Mouse (Mus musculus): ENCODE results near the gene Oas2. TPM values are rescaled to one million over a fixed set of nuclear protein-coding genes. Genes with fewer than 3 reads are reported as not detected.
A peak's percentile ranks its signal among the peaks of the same experiment; 100 is the strongest.

Oas2 gene
- total RNA-seq, 1 experiment, result 0.85 TPM

DNA sequence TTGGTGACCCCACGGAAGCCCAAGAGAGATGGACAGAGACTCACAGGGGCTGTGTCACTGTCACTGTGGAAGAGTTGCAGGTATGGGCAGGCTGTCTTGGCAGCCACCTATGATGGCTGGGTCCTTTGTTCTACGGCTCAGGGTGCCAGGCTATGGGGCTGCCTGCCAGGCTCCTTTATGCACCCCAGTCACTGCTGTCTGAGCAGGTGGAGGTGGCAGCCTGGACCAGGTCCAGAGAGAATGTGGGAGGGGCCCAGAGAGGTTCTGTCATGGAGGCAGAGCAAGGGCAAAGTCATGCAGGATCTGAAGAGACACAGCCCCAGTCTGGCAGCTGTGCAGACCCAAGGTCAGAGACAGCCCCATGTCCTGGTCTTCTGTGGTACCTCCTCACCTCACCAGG, 46.7 kb downstream of the Oas2 start:
- in situ Hi-C loops (cut with MboI; ENCODE audit: low sequenced_read_pairs in 2 of 2, unreplicated experiment in 2 of 2), result no loop called here
- H3K9me3 ChIP-seq (ENCODE audit: control insufficient read depth, insufficient read depth, low read depth, low read length), result no peaks in the 10 kb centered on the region
- no peaks in the 10 kb centered on the region for H3K36me3 ChIP-seq (ENCODE audit: control insufficient read depth, insufficient read depth, low read length, poor library complexity, severe bottlenecking)
- H3K4me1 ChIP-seq (ENCODE audit: control insufficient read depth in 2 of 2, insufficient read depth in 2 of 2, low read length in 2 of 2, poor library complexity in 1 of 2), result peaks cover 0 to 31% of the 10 kb centered on the region in 2 experiments; a peak in 3 of 4 replicates
- TF ChIP-seq MAFK (IDR thresholded peaks at IDR 0.05; ENCODE audit: insufficient read depth, low read depth, low read length) (no peak), ZC3H11A (IDR thresholded peaks at IDR 0.05; ENCODE audit: borderline replicate concordance, low read depth, low read length) (no peak), ZNF384 (IDR thresholded peaks at IDR 0.05; ENCODE audit: low read depth, low read length) (no peak), CHD2 (IDR thresholded peaks at IDR 0.05; ENCODE audit: low read depth, low read length) (no peak), HCFC1 (IDR thresholded peaks at IDR 0.05; ENCODE audit: borderline replicate concordance, insufficient read depth, low read length) (no peak)
- no peak overlapping the region for H3K27ac ChIP-seq (ENCODE audit: insufficient read depth, low read depth, low read length, poor library complexity, severe bottlenecking)
- H3K9ac ChIP-seq (ENCODE audit: insufficient read depth, low read depth, low read length, poor library complexity, severe bottlenecking), result no peak overlapping the region
- no peak for DNase-seq (ENCODE audit: low read depth, low spot score)
- H3K4me3 ChIP-seq (ENCODE audit: insufficient read depth in 1 of 2, low read depth in 1 of 2, low read length in 2 of 2, poor library complexity in 1 of 2, severe bottlenecking in 1 of 2), result no peak overlapping the region

DNA sequence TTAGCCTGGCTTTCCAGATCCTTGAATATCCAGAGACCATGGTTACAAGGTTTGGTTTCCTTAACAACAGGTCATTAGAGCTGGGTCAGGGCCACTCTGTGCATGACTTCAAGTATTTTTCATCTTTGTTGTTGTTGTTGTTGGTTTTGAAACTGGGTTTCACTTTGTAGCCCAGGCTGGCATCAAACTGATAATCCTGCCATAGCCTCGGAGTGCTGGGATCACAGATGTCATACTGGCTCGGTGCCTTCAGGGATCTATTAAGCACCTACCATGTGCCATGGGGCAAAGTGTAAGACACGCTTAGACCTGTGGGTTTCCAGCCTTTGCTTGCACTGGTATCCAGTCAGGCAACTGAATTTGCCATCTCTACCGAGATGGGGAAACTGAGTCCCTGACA, 47.2 kb downstream of the Oas2 start:
- no peak for DNase-seq (ENCODE audit: low read depth, low spot score)
- Histone ChIP-seq H3K27ac (ENCODE audit: insufficient read depth, low read depth, low read length, poor library complexity, severe bottlenecking) (no peak overlapping the region), H3K9me3 (ENCODE audit: control insufficient read depth, insufficient read depth, low read depth, low read length) (no peaks in the 10 kb centered on the region), H3K36me3 (ENCODE audit: control insufficient read depth, insufficient read depth, low read length, poor library complexity, severe bottlenecking) (no peaks in the 10 kb centered on the region), H3K9ac (ENCODE audit: insufficient read depth, low read depth, low read length, poor library complexity, severe bottlenecking) (no peak overlapping the region), H3K4me3 (ENCODE audit: insufficient read depth in 1 of 2, low read depth in 1 of 2, low read length in 2 of 2, poor library complexity in 1 of 2, severe bottlenecking in 1 of 2) (no peak overlapping the region), H3K4me1 (ENCODE audit: control insufficient read depth in 2 of 2, insufficient read depth in 2 of 2, low read length in 2 of 2, poor library complexity in 1 of 2) (peaks cover 0 to 35% of the 10 kb centered on the region in 2 experiments; a peak in 3 of 4 replicates)
- TF ChIP-seq ZNF384 (IDR thresholded peaks at IDR 0.05; ENCODE audit: low read depth, low read length), result no peak
- no peak for TF ChIP-seq ZC3H11A (IDR thresholded peaks at IDR 0.05; ENCODE audit: borderline replicate concordance, low read depth, low read length)
- TF ChIP-seq MAFK (IDR thresholded peaks at IDR 0.05; ENCODE audit: insufficient read depth, low read depth, low read length), result no peak
- no peak for TF ChIP-seq CHD2 (IDR thresholded peaks at IDR 0.05; ENCODE audit: low read depth, low read length)
- no peak for TF ChIP-seq HCFC1 (IDR thresholded peaks at IDR 0.05; ENCODE audit: borderline replicate concordance, insufficient read depth, low read length)
- in situ Hi-C loops (cut with MboI; ENCODE audit: low sequenced_read_pairs in 2 of 2, unreplicated experiment in 2 of 2), result no loop called here

DNA sequence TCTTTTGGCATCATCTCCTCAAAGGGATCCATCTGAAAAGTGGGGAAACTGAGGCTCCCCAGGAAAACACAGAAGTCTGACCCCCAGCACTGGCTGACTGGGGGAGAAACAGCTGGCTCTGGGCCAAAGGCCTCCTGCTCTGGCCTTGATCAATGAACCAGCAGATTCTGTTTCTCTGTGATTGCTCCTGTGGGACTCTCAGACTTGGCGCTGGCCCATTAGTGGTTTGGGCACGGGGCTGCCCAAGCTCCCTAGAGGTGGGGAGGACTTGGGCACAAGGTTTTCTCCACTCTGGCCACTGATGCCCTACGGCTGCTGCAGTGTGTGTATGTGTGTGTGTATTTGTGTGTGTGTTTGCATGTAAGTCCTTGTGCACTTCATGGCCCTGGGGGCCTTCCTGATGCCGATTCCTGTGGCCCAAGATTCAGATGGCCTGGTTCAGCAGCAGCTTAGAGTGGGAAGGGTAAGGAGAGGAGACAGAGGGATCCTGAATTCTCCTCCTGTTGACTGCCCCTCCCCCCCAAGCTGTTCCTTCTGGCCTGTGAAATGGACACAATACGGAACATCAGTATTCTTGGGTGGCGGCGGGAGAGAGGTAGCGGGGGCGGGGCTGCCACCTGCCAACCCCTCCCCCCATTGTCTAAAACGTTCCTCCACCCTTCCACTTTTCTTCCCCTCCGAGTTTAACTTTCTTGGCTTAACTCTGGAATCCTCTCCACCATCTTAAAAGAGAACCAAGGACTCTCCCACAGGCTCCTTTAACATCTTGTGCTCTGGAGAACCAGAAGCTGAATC, 48.5 kb downstream of the Oas2 start:
- in situ Hi-C loops (cut with MboI; ENCODE audit: low sequenced_read_pairs in 2 of 2, unreplicated experiment in 2 of 2), result no loop called here
- no peaks in the 10 kb centered on the region for H3K36me3 ChIP-seq (ENCODE audit: control insufficient read depth, insufficient read depth, low read length, poor library complexity, severe bottlenecking)
- DNase-seq (ENCODE audit: low read depth, low spot score), result peak; percentile 56
- no peaks in the 10 kb centered on the region for H3K9me3 ChIP-seq (ENCODE audit: control insufficient read depth, insufficient read depth, low read depth, low read length)
- H3K4me1 ChIP-seq (ENCODE audit: control insufficient read depth in 2 of 2, insufficient read depth in 2 of 2, low read length in 2 of 2, poor library complexity in 1 of 2), result peaks cover 0 to 32% of the 10 kb centered on the region in 2 experiments; a peak in 3 of 4 replicates
- H3K27ac ChIP-seq (ENCODE audit: insufficient read depth, low read depth, low read length, poor library complexity, severe bottlenecking), result no peak overlapping the region
- H3K4me3 ChIP-seq (ENCODE audit: insufficient read depth in 1 of 2, low read depth in 1 of 2, low read length in 2 of 2, poor library complexity in 1 of 2, severe bottlenecking in 1 of 2), result no peak overlapping the region
- TF ChIP-seq ZNF384 (IDR thresholded peaks at IDR 0.05; ENCODE audit: low read depth, low read length), result no peak
- no peak for TF ChIP-seq CHD2 (IDR thresholded peaks at IDR 0.05; ENCODE audit: low read depth, low read length)
- no peak for TF ChIP-seq ZC3H11A (IDR thresholded peaks at IDR 0.05; ENCODE audit: borderline replicate concordance, low read depth, low read length)
- no peak overlapping the region for H3K9ac ChIP-seq (ENCODE audit: insufficient read depth, low read depth, low read length, poor library complexity, severe bottlenecking)

DNA sequence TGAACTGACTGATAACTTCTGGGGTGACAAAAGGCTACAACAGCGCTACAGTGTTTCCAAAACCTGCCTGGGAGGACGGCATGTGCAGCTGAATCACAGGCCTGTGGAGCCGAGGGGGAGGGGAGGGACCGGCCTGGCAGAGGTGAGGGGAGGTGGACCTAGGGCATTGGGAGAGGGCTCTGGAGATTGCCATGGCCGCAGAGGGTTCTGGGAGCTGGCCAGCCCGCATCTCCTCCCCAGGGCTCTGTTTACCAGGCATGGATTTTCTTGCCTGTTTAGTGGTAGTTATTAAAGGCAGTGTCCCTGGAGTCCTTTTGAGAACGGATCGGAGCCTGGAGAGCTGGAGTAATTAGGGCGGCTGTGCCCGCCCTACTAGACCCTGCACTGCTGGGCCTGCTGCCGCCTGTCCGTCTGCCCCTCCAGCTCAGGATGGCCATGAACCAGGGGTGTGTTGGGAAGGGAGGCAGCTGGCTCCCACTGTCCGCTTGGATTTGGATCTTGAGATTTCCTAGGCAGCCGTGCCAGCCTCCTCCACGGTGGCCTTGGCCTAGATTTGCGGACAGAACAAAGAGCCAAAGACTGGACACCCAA, 50.8 kb downstream of the Oas2 start:
- Histone ChIP-seq H3K27ac (ENCODE audit: insufficient read depth, low read depth, low read length, poor library complexity, severe bottlenecking) (no peak overlapping the region), H3K36me3 (ENCODE audit: control insufficient read depth, insufficient read depth, low read length, poor library complexity, severe bottlenecking) (no peaks in the 10 kb centered on the region), H3K9me3 (ENCODE audit: control insufficient read depth, insufficient read depth, low read depth, low read length) (no peaks in the 10 kb centered on the region), H3K4me3 (ENCODE audit: insufficient read depth in 1 of 2, low read depth in 1 of 2, low read length in 2 of 2, poor library complexity in 1 of 2, severe bottlenecking in 1 of 2) (no peak overlapping the region), H3K9ac (ENCODE audit: insufficient read depth, low read depth, low read length, poor library complexity, severe bottlenecking) (no peak overlapping the region), H3K4me1 (ENCODE audit: control insufficient read depth in 2 of 2, insufficient read depth in 2 of 2, low read length in 2 of 2, poor library complexity in 1 of 2) (peaks cover 0 to 19% of the 10 kb centered on the region in 2 experiments; a peak in 3 of 4 replicates)
- DNase-seq (ENCODE audit: low read depth, low spot score), result no peak
- TF ChIP-seq ZNF384 (IDR thresholded peaks at IDR 0.05; ENCODE audit: low read depth, low read length) (no peak), HCFC1 (IDR thresholded peaks at IDR 0.05; ENCODE audit: borderline replicate concordance, insufficient read depth, low read length) (no peak), MAFK (IDR thresholded peaks at IDR 0.05; ENCODE audit: insufficient read depth, low read depth, low read length) (no peak), ZC3H11A (IDR thresholded peaks at IDR 0.05; ENCODE audit: borderline replicate concordance, low read depth, low read length) (no peak), CHD2 (IDR thresholded peaks at IDR 0.05; ENCODE audit: low read depth, low read length) (no peak)
- in situ Hi-C loops (cut with MboI; ENCODE audit: low sequenced_read_pairs in 2 of 2, unreplicated experiment in 2 of 2), result no loop called here

Measured in ES-E14 (cell line).